Mouse (Mus musculus): ENCODE results near the gene Commd9. TPM values are rescaled to one million over a fixed set of nuclear protein-coding genes. Genes with fewer than 3 reads are reported as not detected.
A peak's percentile ranks its signal among the peaks of the same experiment; 100 is the strongest.

Gene Commd9
- polyA plus RNA-seq (2015; fragmentation: Nextera tagmentation; extraction: Ambion mirVana): 58.8 and 64.6 TPM in 2 replicates

DNA sequence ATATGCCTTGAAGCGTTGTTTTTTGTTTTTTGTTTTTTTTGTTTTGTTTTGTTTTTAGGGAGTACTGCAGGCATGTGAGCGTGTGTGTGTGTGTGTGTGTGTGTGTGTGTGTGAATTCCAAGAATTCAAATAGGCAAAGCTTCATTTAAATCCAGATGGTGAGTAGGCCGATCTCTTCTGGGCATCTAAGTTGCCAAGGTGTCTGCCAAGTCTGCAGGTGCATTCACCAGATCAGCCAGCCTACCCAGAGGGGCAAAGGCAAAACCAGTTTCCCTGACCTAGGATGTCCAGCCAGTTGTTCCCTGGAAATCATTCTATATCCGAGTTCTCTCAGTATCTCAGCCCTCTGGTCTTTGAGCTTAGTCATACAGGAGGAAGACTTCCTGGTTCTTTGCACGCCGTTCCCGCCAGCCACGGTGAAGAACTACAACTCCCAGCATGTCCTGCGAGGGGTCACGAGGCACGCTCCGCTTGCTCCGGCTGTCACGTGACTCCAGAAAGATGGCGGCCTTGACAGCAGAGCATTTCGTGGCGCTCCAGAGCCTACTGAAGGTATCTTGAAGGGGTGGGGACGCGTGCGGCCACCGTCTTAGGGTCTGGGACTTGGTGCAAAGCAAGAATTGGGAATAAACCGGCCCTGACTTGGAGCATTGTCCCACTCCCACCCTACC is at the start of gene Commd9:
Gene Commd9 (plus strand): TSS at position 480 of the 671 bp plus-strand sequence.
- Histone ChIP-seq H3K4me1 (peaks cover 18% of the 10 kb centered on the region), H3K9me3 (no peaks in the 10 kb centered on the region), H3K9ac (peak within 1 kb of the TSS; percentile 65), H3K4me2 (peak within 1 kb of the TSS; percentile 79), H3K36me3 (no peaks in the 10 kb centered on the region), H3K27me3 (no peaks in the 10 kb centered on the region), H3K4me3 (peak within 1 kb of the TSS; percentile 84), H3K27ac (no peak within 1 kb of the TSS)
- ATAC-seq (ENCODE audit: borderline replicate concordance, extremely low read depth, low FRiP score, low TSS enrichment): peak; percentile 96
- 12% methylated on average over 22 of the region's 22 CpGs for WGBS

DNA sequence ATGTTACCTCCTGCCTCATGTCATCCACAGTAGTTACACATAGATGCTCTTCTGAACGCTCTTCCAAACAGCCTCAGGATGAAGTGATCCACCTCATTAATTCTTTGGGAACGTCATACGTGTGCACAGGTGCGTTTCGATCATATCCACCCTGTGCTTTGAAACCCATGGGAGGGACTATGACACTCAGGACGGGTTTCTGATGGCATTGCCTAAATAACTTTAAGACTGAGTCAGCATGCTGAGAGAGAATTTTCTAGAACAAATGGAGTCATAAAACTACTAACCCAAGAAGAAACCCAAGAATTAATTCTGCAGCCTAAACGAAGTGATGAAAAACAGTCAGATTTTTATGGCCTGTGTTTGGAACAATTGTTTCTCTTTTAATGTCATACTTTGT is 43.3 kb upstream of the Commd9 start:
- H3K27me3 ChIP-seq: no peaks in the 10 kb centered on the region
- no peak overlapping the region for H3K4me2 ChIP-seq
- H3K36me3 ChIP-seq: no peaks in the 10 kb centered on the region
- no peaks in the 10 kb centered on the region for H3K4me1 ChIP-seq
- no peak for ATAC-seq (ENCODE audit: borderline replicate concordance, extremely low read depth, low FRiP score, low TSS enrichment)
- H3K9ac ChIP-seq: no peak overlapping the region
- no peak overlapping the region for H3K27ac ChIP-seq
- H3K9me3 ChIP-seq: no peaks in the 10 kb centered on the region
- 82% methylated on average over 7 of the region's 7 CpGs for WGBS
- H3K4me3 ChIP-seq: no peak overlapping the region

DNA sequence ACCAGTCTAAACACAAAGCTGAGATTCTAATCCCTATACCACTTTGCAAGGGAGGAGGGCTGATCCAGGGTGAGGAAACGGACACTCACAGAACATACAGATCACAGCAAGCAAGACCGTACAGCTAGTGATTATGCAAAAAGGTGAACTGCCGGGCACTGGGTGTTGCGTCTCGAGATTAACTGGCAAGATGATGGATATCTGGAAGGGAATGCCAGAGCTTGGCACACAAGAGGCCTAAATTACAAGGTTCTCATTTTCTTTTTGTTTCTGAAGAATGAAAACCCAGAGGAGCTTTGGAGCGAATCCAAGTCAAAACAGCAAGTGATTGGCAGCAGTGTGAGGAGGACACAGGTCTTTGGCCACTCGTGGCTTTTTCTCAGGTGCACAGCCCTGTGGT is 31.3 kb upstream of the Commd9 start:
- Histone ChIP-seq H3K9ac (no peak overlapping the region), H3K4me3 (no peak overlapping the region), H3K27ac (no peak overlapping the region), H3K36me3 (no peaks in the 10 kb centered on the region), H3K27me3 (no peaks in the 10 kb centered on the region), H3K4me1 (no peaks in the 10 kb centered on the region), H3K9me3 (no peaks in the 10 kb centered on the region), H3K4me2 (no peak overlapping the region)
- 61% methylated on average over 7 of the region's 7 CpGs for WGBS
- ATAC-seq (ENCODE audit: borderline replicate concordance, extremely low read depth, low FRiP score, low TSS enrichment): no peak

- Histone ChIP-seq H3K36me3 (no peaks in the 10 kb centered on the region), H3K4me2 (no peak overlapping the region), H3K4me1 (no peaks in the 10 kb centered on the region), H3K4me3 (no peak overlapping the region), H3K9me3 (no peaks in the 10 kb centered on the region), H3K27me3 (no peaks in the 10 kb centered on the region), H3K27ac (no peak overlapping the region), H3K9ac (no peak overlapping the region)
- 76% methylated on average over 9 of the region's 9 CpGs for WGBS
- ATAC-seq (ENCODE audit: borderline replicate concordance, extremely low read depth, low FRiP score, low TSS enrichment): no peak
Measured at GRCm38 (mm10) chr2:101856174-101856573, 29.9 kb upstream of the Commd9 start.

GRCm38 (mm10) chr2:101860920-101861485 is 25.0 kb upstream of the Commd9 start:
- Histone ChIP-seq H3K27ac (no peak overlapping the region), H3K9ac (no peak overlapping the region), H3K4me1 (peaks cover 12% of the 10 kb centered on the region; the same call in 1 of the 2 replicates), H3K27me3 (no peaks in the 10 kb centered on the region), H3K36me3 (no peaks in the 10 kb centered on the region), H3K4me2 (no peak overlapping the region), H3K4me3 (no peak overlapping the region), H3K9me3 (no peaks in the 10 kb centered on the region)
- 87% methylated on average over 3 of the region's 3 CpGs for whole genome bisulfite sequencing
- no peak for ATAC-seq (ENCODE audit: borderline replicate concordance, extremely low read depth, low FRiP score, low TSS enrichment)

- Histone ChIP-seq H3K4me3 (no peak overlapping the region), H3K4me1 (peaks cover 12% of the 10 kb centered on the region; the same call in 1 of the 2 replicates), H3K9me3 (no peaks in the 10 kb centered on the region), H3K27ac (0 out of 2 replicates have a peak overlapping the region, but pooled peaks have one; percentile 21), H3K36me3 (no peaks in the 10 kb centered on the region), H3K9ac (no peak overlapping the region), H3K4me2 (no peak overlapping the region), H3K27me3 (no peaks in the 10 kb centered on the region)
- 48% methylated on average over 15 of the region's 15 CpGs for WGBS
- peak; percentile 75; the same call in 1 of the 2 replicates for ATAC-seq (ENCODE audit: borderline replicate concordance, extremely low read depth, low FRiP score, low TSS enrichment)
Measured at GRCm38 (mm10) chr2:101862219-101863123, 23.6 kb upstream of the Commd9 start.

- no peaks in the 10 kb centered on the region for H3K36me3 ChIP-seq
- ATAC-seq (ENCODE audit: borderline replicate concordance, extremely low read depth, low FRiP score, low TSS enrichment): no peak
- no peak overlapping the region for H3K4me2 ChIP-seq
Measured at GRCm38 (mm10) chr2:101868683-101869082, 17.4 kb upstream of the Commd9 start.

GRCm38 (mm10) chr2:101871179-101871578 is 14.9 kb upstream of the Commd9 start:
- H3K9ac ChIP-seq: peak overlapping the region; percentile 32; the same call in 1 of the 2 replicates

More at GRCm38 (mm10) chr2:101868683-101869082, 17.4 kb upstream of the Commd9 start:
- Histone ChIP-seq H3K27ac (no peak overlapping the region), H3K4me1 (peaks cover 3% of the 10 kb centered on the region; the same call in 1 of the 2 replicates), H3K9me3 (no peaks in the 10 kb centered on the region), H3K9ac (no peak overlapping the region), H3K27me3 (no peaks in the 10 kb centered on the region), H3K4me3 (no peak overlapping the region)
- 78% methylated on average over 4 of the region's 4 CpGs for WGBS

GRCm38 (mm10) chr2:101881471-101882162 is 4.4 kb upstream of the Commd9 start:
- H3K4me2 ChIP-seq: no peak overlapping the region
- no peak overlapping the region for H3K9ac ChIP-seq
- 83% methylated on average over 9 of the region's 9 CpGs for WGBS
- H3K27me3 ChIP-seq: no peaks in the 10 kb centered on the region; the same call in 1 of the 2 replicates
- ATAC-seq (ENCODE audit: borderline replicate concordance, extremely low read depth, low FRiP score, low TSS enrichment): no peak
- no peaks in the 10 kb centered on the region for H3K9me3 ChIP-seq
- no peak overlapping the region for H3K27ac ChIP-seq
- H3K4me1 ChIP-seq: peaks cover 11% of the 10 kb centered on the region
- no peak overlapping the region for H3K4me3 ChIP-seq
- no peaks in the 10 kb centered on the region for H3K36me3 ChIP-seq

More at GRCm38 (mm10) chr2:101871179-101871578, 14.9 kb upstream of the Commd9 start:
- no peaks in the 10 kb centered on the region for H3K9me3 ChIP-seq
- peak overlapping the region; percentile 21; the same call in 1 of the 2 replicates for H3K4me3 ChIP-seq
- H3K27ac ChIP-seq: no peak overlapping the region
- H3K27me3 ChIP-seq: no peaks in the 10 kb centered on the region
- H3K36me3 ChIP-seq: no peaks in the 10 kb centered on the region
- ATAC-seq (ENCODE audit: borderline replicate concordance, extremely low read depth, low FRiP score, low TSS enrichment): no peak; the same call in 1 of the 2 replicates
- WGBS: 22% methylated on average over 14 of the region's 14 CpGs
- peak overlapping the region; percentile 58 for H3K4me2 ChIP-seq
- peaks cover 3% of the 10 kb centered on the region; the same call in 1 of the 2 replicates for H3K4me1 ChIP-seq

DNA sequence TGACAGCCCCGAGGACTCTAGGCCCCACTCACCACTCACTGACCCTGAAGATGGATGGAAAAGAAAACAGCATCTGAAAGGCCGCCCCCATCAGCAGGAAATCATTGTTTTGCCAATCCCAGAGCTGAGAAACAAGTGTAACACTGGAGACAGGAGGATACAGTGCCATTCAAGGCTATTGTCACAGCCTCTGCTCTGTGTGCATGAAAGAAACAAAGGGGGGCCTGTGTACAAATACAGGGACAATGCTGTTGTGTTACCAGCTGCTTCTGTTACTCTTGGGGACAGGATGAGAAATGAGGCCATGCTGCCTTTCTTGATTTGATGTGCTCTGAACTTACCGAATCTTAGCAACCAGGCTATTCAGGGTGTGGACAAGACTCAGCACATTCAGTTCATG is 3.0 kb upstream of the Commd9 start, which contains the start of gene Prr5l:
Gene Prr5l (minus strand): TSS at position 30 of the 400 bp plus-strand sequence.
- 35% methylated on average over 3 of the region's 3 CpGs for WGBS
- H3K9ac ChIP-seq: no peak within 1 kb of the TSS
- no peak within 1 kb of the TSS; the same call in 1 of the 2 replicates for H3K27ac ChIP-seq
- H3K9me3 ChIP-seq: no peaks in the 10 kb centered on the region
- no peak within 1 kb of the TSS for H3K4me2 ChIP-seq
- no peak within 1 kb of the TSS for H3K4me3 ChIP-seq
- H3K36me3 ChIP-seq: no peaks in the 10 kb centered on the region
- no peak for ATAC-seq (ENCODE audit: borderline replicate concordance, extremely low read depth, low FRiP score, low TSS enrichment)
- peaks cover 18% of the 10 kb centered on the region for H3K4me1 ChIP-seq
- no peaks in the 10 kb centered on the region; the same call in 1 of the 2 replicates for H3K27me3 ChIP-seq

- no peak overlapping the region for H3K27ac ChIP-seq
- 41% methylated on average over 2 of the region's 2 CpGs for WGBS
- ATAC-seq (ENCODE audit: borderline replicate concordance, extremely low read depth, low FRiP score, low TSS enrichment): peak; percentile 35; the same call in 1 of the 2 replicates
- no peak overlapping the region for H3K4me3 ChIP-seq
- no peaks in the 10 kb centered on the region for H3K27me3 ChIP-seq
- H3K9ac ChIP-seq: no peak overlapping the region
- H3K4me2 ChIP-seq: no peak overlapping the region
- H3K9me3 ChIP-seq: no peaks in the 10 kb centered on the region
- H3K36me3 ChIP-seq: no peaks in the 10 kb centered on the region
- peaks cover 18% of the 10 kb centered on the region for H3K4me1 ChIP-seq
Measured at GRCm38 (mm10) chr2:101884286-101884685, 1.8 kb upstream of the Commd9 start.

Data from lung, embryonic 15.5 days (tissue).